Mouse (Mus musculus): ENCODE data around the gene Mau2.

GRCm38 (mm10) chr8:70073120-70073519, 30.6 kb upstream of the Mau2 start:
- TF ChIP-seq CTCF (IDR thresholded peaks at IDR 0.05; ENCODE audit: low read depth, low read length) (no peak), POLR2A (IDR thresholded peaks at IDR 0.05; ENCODE audit: extremely low read depth, insufficient read depth, low read length) (no peak)

All from liver, adult 2 months (tissue).